Mouse (Mus musculus): Measurements from ENCODE around the gene Etv6. TPM values are rescaled to one million over a fixed set of nuclear protein-coding genes. Genes with fewer than 3 reads are reported as not detected.

Etv6 gene
- polyA plus RNA-seq, 1 experiment from 2014 or later: 2.7 TPM

- H3K36me3 ChIP-seq (ENCODE audit: control insufficient read depth, insufficient read depth): no peaks in the 10 kb centered on the region
- no peaks in the 10 kb centered on the region for H3K27me3 ChIP-seq (ENCODE audit: control insufficient read depth, insufficient read depth, low read depth, low read length)
- WGBS (ENCODE audit: insufficient replicate concordance): 58% methylated on average over 5 of the region's 6 CpGs
- no peak overlapping the region for H3K9ac ChIP-seq (ENCODE audit: low read depth, low read length)
- no peak overlapping the region for H3K4me3 ChIP-seq (ENCODE audit: low read depth, low read length)
- H3K4me2 ChIP-seq (ENCODE audit: low read depth, low read length): no peak overlapping the region
- H3K27ac ChIP-seq (ENCODE audit: low read length): no peak overlapping the region
- no peaks in the 10 kb centered on the region for H3K9me3 ChIP-seq (replicated peaks; ENCODE audit: control insufficient read depth, low read length)
- H3K4me1 ChIP-seq (ENCODE audit: control insufficient read depth, low read depth, low read length): peaks cover 15% of the 10 kb centered on the region; the same call in 1 of the 2 replicates
- ATAC-seq (ENCODE audit: low read depth): no peak
Observed at GRCm38 (mm10) chr6:134048965-134049364, 13.5 kb downstream of the Etv6 start.

DNA sequence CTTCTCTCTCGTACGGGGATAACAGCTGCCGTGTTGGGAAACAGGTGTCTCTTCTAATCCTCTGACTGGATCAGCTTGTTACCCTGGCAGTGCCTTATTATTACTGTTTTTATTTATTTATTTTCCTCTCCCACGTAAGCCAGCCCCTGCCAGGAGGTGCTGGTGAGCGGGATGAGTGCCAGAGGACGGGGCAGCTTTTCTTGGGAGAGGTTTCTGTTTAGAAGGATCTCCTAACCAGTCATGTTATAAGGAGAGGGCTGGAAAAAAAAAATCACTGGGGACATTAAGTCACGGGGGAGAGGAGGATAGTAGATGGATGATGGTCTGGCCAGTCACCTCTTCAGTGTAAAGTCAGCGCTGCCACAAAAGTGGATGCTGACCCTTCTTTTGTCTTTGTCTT lies 15.0 kb downstream of the Etv6 start:
- no peak overlapping the region for H3K4me3 ChIP-seq (ENCODE audit: low read depth, low read length)
- H3K27me3 ChIP-seq (ENCODE audit: control insufficient read depth, insufficient read depth, low read depth, low read length): no peaks in the 10 kb centered on the region
- H3K4me1 ChIP-seq (ENCODE audit: control insufficient read depth, low read depth, low read length): peaks cover 8% of the 10 kb centered on the region; the same call in 1 of the 2 replicates
- H3K9me3 ChIP-seq (replicated peaks; ENCODE audit: control insufficient read depth, low read length): no peaks in the 10 kb centered on the region
- H3K36me3 ChIP-seq (ENCODE audit: control insufficient read depth, insufficient read depth): no peaks in the 10 kb centered on the region
- no peak overlapping the region for H3K9ac ChIP-seq (ENCODE audit: low read depth, low read length)
- H3K27ac ChIP-seq (ENCODE audit: low read length): no peak overlapping the region
- no peak for ATAC-seq (ENCODE audit: low read depth)
- H3K4me2 ChIP-seq (ENCODE audit: low read depth, low read length): no peak overlapping the region
- 78% methylated on average over 8 of the region's 8 CpGs for WGBS (ENCODE audit: insufficient replicate concordance)

DNA sequence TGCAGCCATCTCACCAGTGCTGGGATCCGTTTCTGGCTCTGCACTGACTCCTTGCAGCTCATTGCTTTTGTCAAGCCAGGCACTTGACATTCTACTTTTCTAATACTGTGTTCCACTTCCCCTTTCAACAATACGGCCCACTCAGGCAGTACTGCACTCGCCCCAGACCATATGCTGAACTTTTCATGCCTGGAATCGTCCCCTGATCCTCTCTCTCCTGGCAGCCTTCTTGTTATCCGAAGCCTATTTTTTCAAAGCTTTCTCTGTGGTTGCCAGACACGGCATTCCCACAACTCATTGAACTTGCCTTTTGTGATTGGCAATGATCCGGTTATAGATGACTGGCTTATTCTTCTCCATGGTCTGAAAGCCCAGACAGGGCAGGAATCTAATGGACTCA lies 16.4 kb downstream of the Etv6 start:
- Histone ChIP-seq H3K9ac (ENCODE audit: low read depth, low read length) (no peak overlapping the region), H3K27ac (ENCODE audit: low read length) (no peak overlapping the region), H3K36me3 (ENCODE audit: control insufficient read depth, insufficient read depth) (no peaks in the 10 kb centered on the region), H3K27me3 (ENCODE audit: control insufficient read depth, insufficient read depth, low read depth, low read length) (no peaks in the 10 kb centered on the region), H3K4me1 (ENCODE audit: control insufficient read depth, low read depth, low read length) (no peaks in the 10 kb centered on the region; the same call in 1 of the 2 replicates), H3K9me3 (replicated peaks; ENCODE audit: control insufficient read depth, low read length) (no peaks in the 10 kb centered on the region), H3K4me3 (ENCODE audit: low read depth, low read length) (no peak overlapping the region), H3K4me2 (ENCODE audit: low read depth, low read length) (no peak overlapping the region)
- ATAC-seq (ENCODE audit: low read depth): no peak
- WGBS (ENCODE audit: insufficient replicate concordance): 54% methylated on average over 7 of the region's 7 CpGs

- H3K36me3 ChIP-seq (ENCODE audit: control insufficient read depth, insufficient read depth): no peaks in the 10 kb centered on the region
- H3K4me1 ChIP-seq (ENCODE audit: control insufficient read depth, low read depth, low read length): no peaks in the 10 kb centered on the region; the same call in 1 of the 2 replicates
- H3K27me3 ChIP-seq (ENCODE audit: control insufficient read depth, insufficient read depth, low read depth, low read length): no peaks in the 10 kb centered on the region
- no peaks in the 10 kb centered on the region for H3K9me3 ChIP-seq (replicated peaks; ENCODE audit: control insufficient read depth, low read length)
- H3K9ac ChIP-seq (ENCODE audit: low read depth, low read length): no peak overlapping the region
- H3K4me3 ChIP-seq (ENCODE audit: low read depth, low read length): no peak overlapping the region
- H3K27ac ChIP-seq (ENCODE audit: low read length): no peak overlapping the region
- ATAC-seq (ENCODE audit: low read depth): no peak
- no peak overlapping the region for H3K4me2 ChIP-seq (ENCODE audit: low read depth, low read length)
- 73% methylated on average over 10 of the region's 10 CpGs for WGBS (ENCODE audit: insufficient replicate concordance)
Observed at GRCm38 (mm10) chr6:134053146-134053545, 17.6 kb downstream of the Etv6 start.

DNA sequence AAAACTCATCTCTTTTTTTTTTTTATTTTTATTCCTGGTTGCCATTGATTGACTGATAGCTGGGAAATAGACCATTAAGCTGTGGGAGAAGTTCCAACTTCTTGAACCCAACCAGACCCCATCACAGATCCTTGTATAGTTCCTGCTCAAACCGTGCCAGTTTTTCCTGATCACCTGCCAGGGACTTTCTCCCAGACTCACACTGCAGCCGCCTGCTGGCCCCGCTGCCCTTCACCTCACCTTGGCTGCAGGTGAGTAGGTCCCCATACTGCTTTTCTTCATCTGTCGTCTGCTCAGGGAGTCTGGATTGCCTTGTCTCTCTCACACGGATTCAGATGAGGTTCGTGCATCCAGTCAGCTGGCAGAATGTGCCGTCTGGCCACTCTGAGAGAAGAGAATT lies 18.1 kb downstream of the Etv6 start:
- Histone ChIP-seq H3K9ac (ENCODE audit: low read depth, low read length) (no peak overlapping the region), H3K4me3 (ENCODE audit: low read depth, low read length) (no peak overlapping the region), H3K27me3 (ENCODE audit: control insufficient read depth, insufficient read depth, low read depth, low read length) (no peaks in the 10 kb centered on the region), H3K4me2 (ENCODE audit: low read depth, low read length) (no peak overlapping the region), H3K9me3 (replicated peaks; ENCODE audit: control insufficient read depth, low read length) (no peaks in the 10 kb centered on the region), H3K36me3 (ENCODE audit: control insufficient read depth, insufficient read depth) (no peaks in the 10 kb centered on the region), H3K4me1 (ENCODE audit: control insufficient read depth, low read depth, low read length) (no peaks in the 10 kb centered on the region; the same call in 1 of the 2 replicates), H3K27ac (ENCODE audit: low read length) (no peak overlapping the region)
- WGBS (ENCODE audit: insufficient replicate concordance): 71% methylated on average over 7 of the region's 7 CpGs
- ATAC-seq (ENCODE audit: low read depth): no peak

DNA sequence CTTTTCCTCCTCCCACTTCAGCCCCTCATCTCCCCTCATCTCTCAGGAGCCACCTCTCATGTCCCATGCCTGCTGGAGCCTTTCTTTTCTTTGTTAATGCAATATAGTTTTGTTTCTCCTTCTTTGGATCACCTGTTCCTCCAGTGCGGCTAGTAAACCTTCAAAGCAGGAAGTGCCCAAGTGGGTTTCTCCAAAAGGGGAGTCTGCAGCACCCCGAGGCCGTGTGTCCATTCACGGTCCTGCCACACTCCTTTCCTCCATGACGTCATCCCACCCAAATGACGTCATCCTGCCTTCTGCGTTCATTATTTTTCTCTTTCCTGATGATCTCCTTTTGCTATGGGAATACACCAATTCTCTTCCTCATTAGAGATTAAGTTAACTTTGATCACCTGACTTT lies 20.1 kb downstream of the Etv6 start:
- no peak overlapping the region for H3K4me3 ChIP-seq (ENCODE audit: low read depth, low read length)
- H3K27ac ChIP-seq (ENCODE audit: low read length): no peak overlapping the region
- no peaks in the 10 kb centered on the region for H3K27me3 ChIP-seq (ENCODE audit: control insufficient read depth, insufficient read depth, low read depth, low read length)
- no peak overlapping the region for H3K9ac ChIP-seq (ENCODE audit: low read depth, low read length)
- no peaks in the 10 kb centered on the region for H3K36me3 ChIP-seq (ENCODE audit: control insufficient read depth, insufficient read depth)
- ATAC-seq (ENCODE audit: low read depth): no peak
- no peak overlapping the region for H3K4me2 ChIP-seq (ENCODE audit: low read depth, low read length)
- 40% methylated on average over 7 of the region's 7 CpGs for WGBS (ENCODE audit: insufficient replicate concordance)
- no peaks in the 10 kb centered on the region for H3K9me3 ChIP-seq (replicated peaks; ENCODE audit: control insufficient read depth, low read length)
- H3K4me1 ChIP-seq (ENCODE audit: control insufficient read depth, low read depth, low read length): no peaks in the 10 kb centered on the region; the same call in 1 of the 2 replicates

DNA sequence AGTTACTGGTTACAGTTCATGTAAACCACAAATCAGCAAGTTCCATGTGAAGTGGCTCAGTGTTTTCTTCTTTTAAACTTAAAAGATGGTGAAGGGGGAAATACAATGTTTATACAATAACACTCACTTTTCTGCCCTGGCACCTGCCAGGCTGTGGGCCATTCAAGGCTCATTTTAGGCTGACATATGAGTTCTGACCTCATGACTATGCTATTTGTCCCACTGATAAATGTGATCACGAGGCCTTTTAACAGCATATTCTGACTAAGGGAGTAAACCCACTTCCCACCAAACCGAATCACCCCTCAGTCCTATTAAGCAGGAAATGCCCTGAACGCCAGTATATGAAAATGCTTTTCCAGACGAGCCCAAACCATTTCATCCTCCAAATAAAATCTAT lies 23.0 kb downstream of the Etv6 start:
- no peak overlapping the region for H3K4me3 ChIP-seq (ENCODE audit: low read depth, low read length)
- H3K36me3 ChIP-seq (ENCODE audit: control insufficient read depth, insufficient read depth): no peaks in the 10 kb centered on the region
- ATAC-seq (ENCODE audit: low read depth): no peak
- H3K9ac ChIP-seq (ENCODE audit: low read depth, low read length): no peak overlapping the region
- no peaks in the 10 kb centered on the region for H3K9me3 ChIP-seq (replicated peaks; ENCODE audit: control insufficient read depth, low read length)
- no peaks in the 10 kb centered on the region; the same call in 1 of the 2 replicates for H3K4me1 ChIP-seq (ENCODE audit: control insufficient read depth, low read depth, low read length)
- WGBS (ENCODE audit: insufficient replicate concordance): 41% methylated on average over 4 of the region's 4 CpGs
- H3K4me2 ChIP-seq (ENCODE audit: low read depth, low read length): no peak overlapping the region
- H3K27ac ChIP-seq (ENCODE audit: low read length): no peak overlapping the region
- no peaks in the 10 kb centered on the region for H3K27me3 ChIP-seq (ENCODE audit: control insufficient read depth, insufficient read depth, low read depth, low read length)

GRCm38 (mm10) chr6:134058886-134059551 lies 23.5 kb downstream of the Etv6 start:
- H3K9ac ChIP-seq (ENCODE audit: low read depth, low read length): no peak overlapping the region
- no peaks in the 10 kb centered on the region for H3K36me3 ChIP-seq (ENCODE audit: control insufficient read depth, insufficient read depth)
- 56% methylated on average over 10 of the region's 10 CpGs for WGBS (ENCODE audit: insufficient replicate concordance)
- H3K4me3 ChIP-seq (ENCODE audit: low read depth, low read length): no peak overlapping the region
- H3K9me3 ChIP-seq (replicated peaks; ENCODE audit: control insufficient read depth, low read length): no peaks in the 10 kb centered on the region
- H3K4me2 ChIP-seq (ENCODE audit: low read depth, low read length): no peak overlapping the region
- no peak overlapping the region for H3K27ac ChIP-seq (ENCODE audit: low read length)
- no peak for ATAC-seq (ENCODE audit: low read depth)
- H3K4me1 ChIP-seq (ENCODE audit: control insufficient read depth, low read depth, low read length): no peaks in the 10 kb centered on the region; the same call in 1 of the 2 replicates
- H3K27me3 ChIP-seq (ENCODE audit: control insufficient read depth, insufficient read depth, low read depth, low read length): no peaks in the 10 kb centered on the region

DNA sequence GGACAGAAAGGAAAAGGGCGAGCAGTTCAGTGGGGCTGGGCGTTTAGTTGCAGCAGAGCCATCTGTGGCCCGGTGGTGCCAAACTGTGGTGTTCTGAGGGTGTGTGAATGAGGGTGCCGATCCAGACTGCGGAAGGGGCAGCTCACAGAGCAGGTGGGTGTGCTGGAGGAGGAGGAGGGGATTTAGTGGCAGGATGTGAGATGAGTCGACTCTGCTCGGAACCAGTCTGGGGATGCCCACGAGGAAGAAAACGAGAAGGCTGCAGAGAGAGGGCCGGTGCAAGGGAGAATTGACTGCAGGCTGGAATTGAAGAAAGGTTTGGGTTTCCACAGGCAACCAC lies 24.0 kb downstream of the Etv6 start:
- H3K9ac ChIP-seq (ENCODE audit: low read depth, low read length): no peak overlapping the region
- no peak overlapping the region for H3K27ac ChIP-seq (ENCODE audit: low read length)
- ATAC-seq (ENCODE audit: low read depth): no peak
- no peak overlapping the region for H3K4me2 ChIP-seq (ENCODE audit: low read depth, low read length)
- no peak overlapping the region for H3K4me3 ChIP-seq (ENCODE audit: low read depth, low read length)
- no peaks in the 10 kb centered on the region for H3K36me3 ChIP-seq (ENCODE audit: control insufficient read depth, insufficient read depth)
- WGBS (ENCODE audit: insufficient replicate concordance): 55% methylated on average over 10 of the region's 10 CpGs
- H3K9me3 ChIP-seq (replicated peaks; ENCODE audit: control insufficient read depth, low read length): no peaks in the 10 kb centered on the region
- H3K27me3 ChIP-seq (ENCODE audit: control insufficient read depth, insufficient read depth, low read depth, low read length): no peaks in the 10 kb centered on the region
- H3K4me1 ChIP-seq (ENCODE audit: control insufficient read depth, low read depth, low read length): no peaks in the 10 kb centered on the region; the same call in 1 of the 2 replicates
